Mouse (Mus musculus) C3H10T1/2 (cell line): ENCODE results near the gene Il9r. TPM values are rescaled to one million over a fixed set of nuclear protein-coding genes. Genes with fewer than 3 reads are reported as not detected.

ENCODE experiments used
- polyA plus RNA-seq, 2 experiments: library from polyadenylated mRNA; unstranded; fragments of >200 nt; fragmentation: generic; extraction: Trizol; gene quantifications; one replicate each; pipeline ENCODE4 v1.2.1; 2012; ENCODE audit warnings: missing spikeins in 2 of 2

Gene Il9r
- polyA plus RNA-seq, result under 1 TPM; 0.02 to 0.06 TPM

GRCm38 (mm10) chr11:32200075-32200601 lies at the start of gene Il9r:
Gene Il9r (minus strand): TSS chr11:32200279.

DNA sequence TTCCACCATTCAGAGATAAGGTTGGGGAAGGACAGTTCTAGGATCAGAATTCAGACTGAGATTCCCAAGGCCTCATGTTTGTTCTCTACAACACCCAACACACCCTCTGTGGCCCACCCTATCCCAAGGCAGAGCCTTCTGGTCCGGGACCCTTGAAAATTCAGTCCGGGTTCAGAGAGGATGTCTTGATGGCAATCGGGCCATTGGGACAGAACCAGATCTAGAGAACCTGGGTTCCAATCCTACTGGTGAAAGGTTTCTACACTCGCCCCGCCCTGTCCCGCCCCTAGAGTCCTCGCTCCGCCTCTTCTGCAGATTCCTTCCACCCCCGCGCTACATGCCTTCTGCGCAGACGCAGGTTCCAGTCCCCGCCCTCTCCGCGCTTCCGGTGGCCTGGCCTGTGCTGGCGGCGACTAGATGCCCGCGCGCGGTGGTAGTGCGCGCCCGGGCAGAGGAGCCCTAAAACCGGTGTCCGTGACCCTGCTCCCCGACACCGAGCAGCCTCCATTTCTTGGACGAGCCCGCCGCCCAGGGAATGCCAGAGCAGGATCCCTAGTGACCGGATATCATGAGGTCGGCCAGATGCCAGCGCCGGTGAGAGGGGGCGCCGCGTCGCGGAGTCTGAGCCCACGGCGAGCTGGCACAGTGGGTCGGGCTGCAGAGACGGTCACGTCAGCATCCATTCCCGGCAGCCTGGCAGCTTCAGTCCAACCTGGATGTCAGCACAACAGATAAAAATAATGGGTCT lies 26.2 kb upstream of the Il9r start, which contains the start of gene Mpg:
TSS of gene Mpg (plus strand) at position 382 of the 748 bp plus-strand sequence.

GRCm38 (mm10) chr11:32221951-32222409 lies 21.9 kb upstream of the Il9r start, which contains the start of gene Rhbdf1:
Gene Rhbdf1 (minus strand): TSS chr11:32222300.

DNA sequence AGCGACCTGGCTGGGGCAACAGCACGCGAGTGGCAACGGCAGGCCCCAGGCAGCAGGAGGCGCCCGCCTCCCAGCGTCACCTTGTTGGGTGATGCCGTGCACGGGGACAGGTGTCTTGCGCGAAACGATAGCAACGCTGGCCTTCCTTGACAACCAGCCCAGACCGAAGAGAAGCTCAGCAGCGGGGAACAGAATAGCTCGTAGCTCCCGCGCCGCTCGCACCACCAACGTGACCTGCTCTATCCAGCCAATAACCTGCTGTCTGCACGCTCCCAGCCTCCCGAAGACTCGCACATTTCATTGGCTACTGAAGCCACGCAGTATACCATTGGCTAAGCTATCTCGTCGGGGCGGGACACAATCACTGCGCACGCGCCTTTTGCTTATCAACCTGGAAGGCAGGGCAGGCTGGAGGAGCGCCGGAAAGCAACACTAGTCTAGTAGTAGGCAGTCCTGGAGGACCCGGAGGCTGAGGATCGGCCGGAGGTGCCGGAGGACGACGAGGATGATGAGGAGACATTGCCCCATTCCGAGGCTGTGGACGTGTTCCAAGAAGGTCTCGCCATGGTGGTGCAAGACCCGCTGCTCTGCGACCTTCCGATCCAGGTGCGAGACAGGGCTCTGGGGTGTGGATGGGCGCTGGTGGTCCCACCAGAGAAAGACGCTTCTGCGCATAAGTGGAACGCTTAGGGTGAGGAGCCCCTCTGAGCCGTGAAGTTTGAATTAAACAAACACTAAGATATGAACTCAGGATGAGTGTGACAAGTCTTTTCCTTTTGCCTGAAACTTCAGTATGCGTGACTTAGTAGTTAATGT lies 5.2 kb upstream of the Il9r start, which contains the start of gene Snrnp25:
TSS of gene Snrnp25 (plus strand) at position 358 of the 816 bp plus-strand sequence.

Other genes starting within 250 kb of the Il9r start
- not detected for gene 4930524B15Rik, start 234.7 kb downstream of the Il9r start, polyA plus RNA-seq
- gene Nsg2, start 199.8 kb downstream of the Il9r start, polyA plus RNA-seq, result under 1 TPM in 1 of 2 experiments, not detected in 1; 0.04 TPM
- gene Snrnp25, start 5.1 kb upstream of the Il9r start, polyA plus RNA-seq, result 100 to 1,000 TPM in 1 of 2 experiments, 10 to 100 TPM in 1; 76.3 to 132 TPM
- gene Rhbdf1, start 22.0 kb upstream of the Il9r start, polyA plus RNA-seq, result 10 to 100 TPM; 30.1 to 67.3 TPM
- 10 to 100 TPM; 17.6 to 32.0 TPM for gene Mpg, start 26.2 kb upstream of the Il9r start, polyA plus RNA-seq
- gene Nprl3, start 67.4 kb upstream of the Il9r start, polyA plus RNA-seq, result 10 to 100 TPM; 15.6 to 35.0 TPM
- gene Hba-x, start 76.1 kb upstream of the Il9r start, polyA plus RNA-seq, result not detected
- gene Hba-a1, start 83.2 kb upstream of the Il9r start, polyA plus RNA-seq, result 1 to 10 TPM in 1 of 2 experiments, under 1 TPM in 1; 0.85 to 5.6 TPM
- not detected for gene Hbq1b, start 86.7 kb upstream of the Il9r start, polyA plus RNA-seq
- gene Hba-a2, start 96.2 kb upstream of the Il9r start, polyA plus RNA-seq, result under 1 TPM in 1 of 2 experiments, not detected in 1; 0.39 TPM
- not detected for gene Hbq1a, start 99.8 kb upstream of the Il9r start, polyA plus RNA-seq
- gene Sh3pxd2b, start 147.5 kb upstream of the Il9r start, polyA plus RNA-seq, result 10 to 100 TPM in 1 of 2 experiments, 1 to 10 TPM in 1; 9.7 to 47.5 TPM